In the genomic region with DNA sequence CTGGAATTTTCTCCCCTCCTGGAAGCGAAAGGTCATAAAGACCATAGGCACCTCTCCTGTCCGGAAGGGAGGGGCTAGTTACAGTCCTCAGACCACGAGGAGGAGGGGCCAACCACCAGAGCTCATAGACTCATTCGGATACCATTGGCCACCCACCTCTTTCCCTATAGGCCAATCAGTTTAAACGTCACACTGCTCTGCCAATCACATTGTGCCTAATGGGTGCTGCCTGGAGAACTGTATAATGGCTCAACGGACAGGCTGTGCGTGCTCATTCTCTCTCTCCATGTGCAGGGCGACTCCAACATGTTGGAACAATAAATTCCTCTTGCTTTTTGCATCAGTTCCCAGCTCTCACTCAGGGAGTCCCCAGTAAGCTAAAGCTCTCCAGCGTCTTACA, we compare ENCODE assay signal across 13 mouse cellular contexts. TPM values are rescaled to one million over a fixed set of nuclear protein-coding genes. Genes with fewer than 3 reads are reported as not detected.
DNase-seq lines count a peak whose midpoint lies in the region; ATAC-seq and TF ChIP-seq lines count a peak whose summit lies in the region.
"Had no signal": no experiment of that assay in that cellular context is flagged by ENCODE, and none has a peak within 500 bp of the region (broad histone marks: within the 10 kb centered on the region; RNA-seq: fewer than 3 reads in every experiment).

No protein-coding gene starts in this region.

- no peak overlapping the region for H3K27ac ChIP-seq in kidney, embryonic 15.5 days
- no peak overlapping the region for H3K27ac ChIP-seq in MEL (ENCODE audit: control insufficient read depth, low read depth, low read length)
- H3K27ac ChIP-seq in embryonic facial prominence, embryonic 14.5 days (replicated peaks; ENCODE audit: low read depth, low read length) = no peak overlapping the region
- no peak overlapping the region for H3K27ac ChIP-seq in midbrain, embryonic 15.5 days
- H3K27ac ChIP-seq in cerebellum, adult 2 months (ENCODE audit: insufficient read depth, low read length) = no peak overlapping the region

- no peak for DNase-seq in kidney, adult 8-10 months
- peak; percentile 17 for DNase-seq in MEL (ENCODE audit: low read depth, low spot score)
- no peak for DNase-seq in embryonic facial prominence, embryonic 14.5 days (ENCODE audit: low spot score)
- DNase-seq in ovary, adult 18-20 months (ENCODE audit: low spot score) = no peak
- no peak for DNase-seq in cerebellum, adult 2 months
- no peak for DNase-seq in yolk sac, embryonic 10.5 days (ENCODE audit: low spot score)
- DNase-seq: cerebellum, postnatal 36 days; gastrocnemius, postnatal 25 days had no signal

- H3K4me1 ChIP-seq in kidney, embryonic 15.5 days = no peaks in the 10 kb centered on the region
- peaks cover 19 to 33% of the 10 kb centered on the region in 2 experiments for H3K4me1 ChIP-seq in MEL (ENCODE audit: control insufficient read depth in 1 of 2, insufficient read depth in 2 of 2, low read length in 2 of 2)
- 0 out of 2 replicates have a peak, but pooled peaks cover 7% of the 10 kb centered on the region for H3K4me1 ChIP-seq in embryonic facial prominence, embryonic 14.5 days (ENCODE audit: control insufficient read depth, insufficient read depth, low read length)
- no peaks in the 10 kb centered on the region for H3K4me1 ChIP-seq in midbrain, embryonic 15.5 days
- H3K4me1 ChIP-seq in cerebellum, adult 2 months (ENCODE audit: control insufficient read depth, insufficient read depth, low read length) = no peaks in the 10 kb centered on the region

- no peak for TF ChIP-seq POLR2A in MEL (IDR thresholded peaks at IDR 0.05; ENCODE audit: control insufficient read depth in 1 of 2, insufficient read depth in 1 of 2, low read depth in 1 of 2, low read length in 2 of 2, poor library complexity in 1 of 2)
- no peak for TF ChIP-seq POLR2A in cerebellum, adult 2 months (IDR thresholded peaks at IDR 0.05; ENCODE audit: borderline replicate concordance, insufficient read depth, low read length)

- 0 out of 2 replicates have a peak overlapping the region, but pooled peaks have one; percentile 3 for H3K4me2 ChIP-seq in kidney, embryonic 15.5 days
- H3K4me2 ChIP-seq in embryonic facial prominence, embryonic 14.5 days (ENCODE audit: low read depth, low read length) = no peak overlapping the region
- no peak overlapping the region for H3K4me2 ChIP-seq in midbrain, embryonic 15.5 days

- peaks cover 24% of the 10 kb centered on the region for H3K27me3 ChIP-seq in kidney, embryonic 15.5 days
- H3K27me3 ChIP-seq in MEL (ENCODE audit: control insufficient read depth in 1 of 2, insufficient read depth in 2 of 2, low read length in 2 of 2) = no peaks in the 10 kb centered on the region
- H3K27me3 ChIP-seq in embryonic facial prominence, embryonic 14.5 days (replicated peaks; ENCODE audit: control insufficient read depth, insufficient read depth, low read length) = peaks cover 10% of the 10 kb centered on the region
- H3K27me3 ChIP-seq in midbrain, embryonic 15.5 days (replicated peaks) = no peaks in the 10 kb centered on the region; the same call in 1 of the 2 replicates
- H3K27me3 ChIP-seq in cerebellum, adult 2 months (ENCODE audit: control insufficient read depth, insufficient read depth, low read length) = no peaks in the 10 kb centered on the region

- H3K79me2 ChIP-seq in MEL (ENCODE audit: control insufficient read depth, insufficient read depth, low read length, poor library complexity) = no peaks in the 10 kb centered on the region

- WGBS in kidney, embryonic 15.5 days = 49% methylated on average over 9 of the region's 9 CpGs
- 49% methylated on average over 9 of the region's 9 CpGs for WGBS in embryonic facial prominence, embryonic 14.5 days
- WGBS in midbrain, embryonic 15.5 days = 46% methylated on average over 9 of the region's 9 CpGs
- 59% methylated on average over 9 of the region's 9 CpGs for WGBS in cerebellum, adult 2 months

- no peak for TF ChIP-seq RAD21 in MEL (IDR thresholded peaks at IDR 0.05; ENCODE audit: low read depth, low read length)

- no peak for TF ChIP-seq EP300 in MEL (IDR thresholded peaks at IDR 0.05; ENCODE audit: low read depth in 1 of 2, low read length in 2 of 2)

- H3K9ac ChIP-seq in kidney, embryonic 15.5 days = no peak overlapping the region
- no peak overlapping the region for H3K9ac ChIP-seq in MEL (ENCODE audit: control insufficient read depth, low read depth, low read length, poor library complexity, severe bottlenecking)
- H3K9ac ChIP-seq in embryonic facial prominence, embryonic 14.5 days (ENCODE audit: low read depth, low read length) = no peak overlapping the region
- no peak overlapping the region for H3K9ac ChIP-seq in midbrain, embryonic 15.5 days

- no peaks in the 10 kb centered on the region for H3K36me3 ChIP-seq in kidney, embryonic 15.5 days
- peaks cover 0 to 29% of the 10 kb centered on the region in 2 experiments; a peak in 2 of 4 replicates for H3K36me3 ChIP-seq in MEL (ENCODE audit: control insufficient read depth in 1 of 2, insufficient read depth in 2 of 2, low read length in 2 of 2)
- no peaks in the 10 kb centered on the region for H3K36me3 ChIP-seq in embryonic facial prominence, embryonic 14.5 days (ENCODE audit: control insufficient read depth, insufficient read depth, low read length)
- no peaks in the 10 kb centered on the region for H3K36me3 ChIP-seq in midbrain, embryonic 15.5 days (replicated peaks)

- no peaks in the 10 kb centered on the region for H3K9me3 ChIP-seq in kidney, embryonic 15.5 days (replicated peaks)
- no peaks in the 10 kb centered on the region for H3K9me3 ChIP-seq in MEL (replicated peaks; ENCODE audit: insufficient read depth, low read length)
- no peaks in the 10 kb centered on the region for H3K9me3 ChIP-seq in embryonic facial prominence, embryonic 14.5 days (ENCODE audit: control insufficient read depth, low read length)
- H3K9me3 ChIP-seq in midbrain, embryonic 15.5 days = no peaks in the 10 kb centered on the region

- ATAC-seq in kidney, embryonic 15.5 days (replicated peaks; ENCODE audit: low FRiP score) = peak; percentile 52
- ATAC-seq in embryonic facial prominence, embryonic 14.5 days (ENCODE audit: low read depth) = peak; percentile 41; the same call in 1 of the 2 replicates
- ATAC-seq in midbrain, embryonic 15.5 days (replicated peaks) = peak; percentile 57
- ATAC-seq: intestine, postnatal 0 days had no signal

- H3K4me3 ChIP-seq in kidney, embryonic 15.5 days (replicated peaks) = no peak overlapping the region
- no peak overlapping the region for H3K4me3 ChIP-seq in MEL (ENCODE audit: control insufficient read depth in 1 of 2, insufficient read depth in 1 of 2, low read depth in 2 of 2, low read length in 2 of 2)
- no peak overlapping the region for H3K4me3 ChIP-seq in embryonic facial prominence, embryonic 14.5 days (ENCODE audit: low read depth, low read length)
- H3K4me3 ChIP-seq in midbrain, embryonic 15.5 days = no peak overlapping the region
- no peak overlapping the region for H3K4me3 ChIP-seq in cerebellum, adult 2 months (replicated peaks; ENCODE audit: insufficient read depth, low read depth, low read length)

- TF ChIP-seq CTCF in MEL (IDR thresholded peaks at IDR 0.05 in 2 of 3, conservative IDR thresholded peaks at IDR 0.05 in 1 of 3; ENCODE audit: control insufficient read depth in 1 of 3, insufficient read depth in 1 of 3, low read depth in 2 of 3, low read length in 3 of 3, poor library complexity in 1 of 3, severe bottlenecking in 1 of 3) = no peak
- TF ChIP-seq CTCF in cerebellum, adult 2 months (IDR thresholded peaks at IDR 0.05; ENCODE audit: borderline replicate concordance, insufficient read depth, low read depth, low read length) = no peak

TF ChIP-seq in MEL, 35 proteins besides CTCF, POLR2A, EP300 and RAD21:
- TF ChIP-seq SMC3 (IDR thresholded peaks at IDR 0.05; ENCODE audit: low read depth, low read length) (no peak), NELFE (IDR thresholded peaks at IDR 0.05; ENCODE audit: low read depth, low read length) (no peak), MAZ (IDR thresholded peaks at IDR 0.05; ENCODE audit: low read depth, low read length) (no peak), NRF1 (IDR thresholded peaks at IDR 0.05; ENCODE audit: insufficient read depth, low read depth, low read length, poor library complexity, severe bottlenecking) (no peak), MYB (IDR thresholded peaks at IDR 0.05; ENCODE audit: low read depth, low read length) (no peak), E2F4 (IDR thresholded peaks at IDR 0.05; ENCODE audit: borderline replicate concordance, low read depth, low read length) (no peak)

RNA-seq across cellular contexts. Expression of a gene that starts 5.1 kb away (rescaled TPM):
- 77.1 and 77.2 TPM in 2 replicates for polyA plus RNA-seq in kidney, embryonic 15.5 days (2015; fragmentation: Nextera tagmentation; extraction: Ambion mirVana)
- 29.4 and 44.6 TPM in 2 replicates for total RNA-seq in MEL (2012; rRNA removed)
- 10 to 100 TPM in 1 of 2 experiments, not detected in 1; 55.0 TPM for polyA plus RNA-seq in MEL (2012; ENCODE audit: insufficient read depth in 1 of 2, insufficient read length in 2 of 2, low read depth in 1 of 2, low replicate concordance in 2 of 2, missing spikeins in 1 of 2)
- polyA plus RNA-seq in embryonic facial prominence, embryonic 14.5 days (2014; fragmentation: Nextera tagmentation; extraction: Ambion mirVana) = 95.2 and 95.6 TPM in 2 replicates
- 213 and 222 TPM in 2 replicates for polyA plus RNA-seq in midbrain, embryonic 15.5 days (2015; fragmentation: Nextera tagmentation; extraction: Ambion mirVana)
- 84.3 and 90.4 TPM in 2 replicates for polyA plus RNA-seq in cerebellum, adult 2 months (2012; rRNA removed)

RNA-seq across cellular contexts. Expression of a gene that starts 49.2 kb away (rescaled TPM):
- polyA plus RNA-seq in kidney, embryonic 15.5 days (2015; fragmentation: Nextera tagmentation; extraction: Ambion mirVana) = 6.2 and 7.7 TPM in 2 replicates
- not detected in 2 replicates for total RNA-seq in MEL (2012; rRNA removed)
- not detected for polyA plus RNA-seq in MEL (2012; ENCODE audit: insufficient read depth in 1 of 2, insufficient read length in 2 of 2, low read depth in 1 of 2, low replicate concordance in 2 of 2, missing spikeins in 1 of 2)
- polyA plus RNA-seq in embryonic facial prominence, embryonic 14.5 days (2014; fragmentation: Nextera tagmentation; extraction: Ambion mirVana) = 7.7 and 7.9 TPM in 2 replicates
- 3.1 and 3.6 TPM in 2 replicates for polyA plus RNA-seq in midbrain, embryonic 15.5 days (2015; fragmentation: Nextera tagmentation; extraction: Ambion mirVana)
- polyA plus RNA-seq in cerebellum, adult 2 months (2012; rRNA removed) = 3.3 and 3.6 TPM in 2 replicates
- total RNA-seq: neutrophil, adult 5-6 weeks had no signal

RNA-seq across cellular contexts. Expression of a gene that starts 52.9 kb away (rescaled TPM):
- polyA plus RNA-seq in kidney, embryonic 15.5 days (2015; fragmentation: Nextera tagmentation; extraction: Ambion mirVana) = not detected in 2 replicates
- not detected in 2 replicates for total RNA-seq in MEL (2012; rRNA removed)
- polyA plus RNA-seq in MEL (2012; ENCODE audit: insufficient read depth in 1 of 2, insufficient read length in 2 of 2, low read depth in 1 of 2, low replicate concordance in 2 of 2, missing spikeins in 1 of 2) = under 1 TPM in 1 of 2 experiments, not detected in 1; 0.07 TPM
- polyA plus RNA-seq in embryonic facial prominence, embryonic 14.5 days (2014; fragmentation: Nextera tagmentation; extraction: Ambion mirVana) = not detected in 2 replicates
- 0.17 and 0.38 TPM in 2 replicates for polyA plus RNA-seq in midbrain, embryonic 15.5 days (2015; fragmentation: Nextera tagmentation; extraction: Ambion mirVana)
- 0.38 and 0.44 TPM in 2 replicates for polyA plus RNA-seq in cerebellum, adult 2 months (2012; rRNA removed)
- total RNA-seq: gastrocnemius, postnatal 25 days; neutrophil, adult 5-6 weeks had no signal
- polyA plus RNA-seq: heart, postnatal 0 days had no signal
